Mouse (Mus musculus): ENCODE measurements around the gene Stk39.

Gene Stk39

DNA sequence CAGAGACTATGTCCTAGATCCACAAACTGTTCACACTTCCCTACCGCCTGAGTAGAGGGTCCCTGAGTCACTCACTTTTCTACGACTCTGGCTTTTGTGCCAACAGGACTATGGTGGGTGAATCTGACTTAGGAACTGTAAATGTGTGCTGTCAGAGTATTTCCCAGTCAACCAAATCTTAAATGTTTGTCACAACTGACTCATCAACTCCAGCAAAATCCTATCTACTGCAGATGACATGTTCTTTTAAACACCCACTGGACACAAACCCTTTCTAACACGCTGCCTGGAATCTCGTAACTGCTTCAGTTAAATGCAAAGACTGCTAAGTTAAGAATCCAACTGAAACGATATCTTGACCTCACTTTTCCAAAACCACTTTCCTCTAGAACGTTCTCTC lies 135.2 kb downstream of the Stk39 start:
- DNase-seq, result no peak

DNA sequence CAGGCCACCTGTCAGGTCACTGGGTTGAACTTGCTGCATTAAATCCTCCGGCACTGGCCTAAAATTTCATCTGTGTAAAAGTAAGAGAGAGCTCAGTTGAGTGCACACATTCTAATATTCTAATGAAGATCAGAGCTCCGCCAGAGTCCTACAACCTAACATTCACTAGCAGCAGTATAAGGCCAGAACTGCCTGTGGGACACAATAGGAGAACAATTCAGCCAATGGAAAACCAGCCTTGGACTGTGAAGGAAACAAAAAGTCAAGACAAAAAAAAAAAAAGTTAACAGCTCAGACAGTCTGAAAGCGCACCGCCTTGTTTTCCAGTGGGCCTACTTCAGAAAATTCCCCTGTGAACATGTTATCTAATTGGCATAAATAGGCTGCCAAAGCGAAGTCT lies 137.1 kb downstream of the Stk39 start:
- no peak for DNase-seq

DNA sequence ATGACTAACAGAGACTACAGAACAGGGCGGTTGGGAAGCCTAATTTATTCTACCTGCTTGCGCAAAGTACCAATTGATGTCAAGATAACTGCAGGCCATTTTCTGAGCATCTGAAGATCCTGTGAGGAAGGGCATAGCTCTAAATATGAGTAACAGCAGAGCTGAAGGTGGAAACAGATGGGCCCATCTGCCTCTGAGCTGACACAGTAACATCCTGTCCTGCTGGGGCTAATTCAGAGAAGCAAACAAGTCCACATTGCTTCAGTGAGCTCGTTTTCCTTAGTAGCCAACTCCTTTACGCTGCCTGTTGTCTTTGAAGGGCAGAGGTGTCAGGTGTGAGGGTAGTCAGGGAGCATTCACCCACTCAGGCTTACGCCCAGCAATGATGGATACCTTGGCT lies 146.8 kb downstream of the Stk39 start:
- DNase-seq, result peak; percentile 34 to 47

DNA sequence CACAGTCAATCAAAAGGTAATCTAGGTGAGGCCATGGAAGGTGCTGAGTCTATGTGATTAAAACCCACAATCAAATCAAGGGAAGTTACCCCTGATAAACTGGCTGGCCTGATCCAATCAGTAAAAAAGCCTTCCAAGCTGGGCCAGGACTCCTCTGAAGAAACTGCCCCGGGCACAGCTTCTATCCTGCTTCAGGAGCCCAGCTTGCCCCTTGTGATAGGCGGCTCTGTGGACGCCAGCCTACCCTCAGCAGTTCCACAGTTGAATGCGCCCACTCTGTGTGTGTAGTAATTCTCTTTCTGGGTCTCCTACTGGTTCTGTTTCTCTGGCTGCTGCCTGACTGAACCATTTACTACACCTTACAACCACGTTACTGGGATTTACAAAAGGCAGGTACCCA lies 150.8 kb downstream of the Stk39 start:
- DNase-seq, result no peak

DNA sequence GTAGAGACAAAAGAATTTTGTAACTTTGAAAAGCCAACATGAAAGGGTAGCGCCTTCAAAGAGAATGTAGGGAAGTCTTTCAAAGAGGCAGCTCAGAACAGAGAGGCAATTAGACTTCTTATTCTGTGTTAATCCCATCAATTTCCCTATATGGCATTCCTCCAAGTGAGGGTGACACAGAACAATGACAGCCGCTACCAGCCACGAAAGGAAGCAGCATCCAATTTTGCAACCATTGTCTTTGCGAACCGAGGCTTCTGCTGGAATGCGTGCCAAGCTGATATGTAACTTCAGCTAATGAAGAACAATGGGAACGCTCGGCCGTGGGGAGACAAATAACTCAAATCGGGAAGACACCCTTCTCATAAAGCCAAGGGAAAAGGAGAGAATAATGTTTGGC lies 151.4 kb downstream of the Stk39 start:
- DNase-seq, result peak; percentile 22 to 36

DNA sequence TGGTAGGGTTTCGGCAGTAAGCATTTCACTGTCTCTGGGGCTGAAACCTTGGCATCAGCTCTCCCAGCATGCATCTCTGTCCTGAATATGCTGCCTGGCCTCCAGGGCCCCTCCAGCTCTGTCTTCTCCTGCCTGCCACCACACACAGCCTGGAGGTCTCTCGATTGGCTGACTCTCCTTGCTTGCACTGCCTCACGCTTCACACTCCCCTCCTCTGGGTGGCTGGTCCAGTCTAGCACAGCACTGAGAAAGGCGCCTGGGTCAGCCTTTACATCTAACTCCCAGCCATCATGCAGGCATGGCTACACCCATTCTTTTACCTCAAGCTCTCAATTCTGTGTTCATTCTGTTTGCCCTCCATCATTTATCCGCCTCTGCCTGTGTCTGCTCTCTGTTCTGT lies 153.6 kb downstream of the Stk39 start:
- DNase-seq, result no peak

DNA sequence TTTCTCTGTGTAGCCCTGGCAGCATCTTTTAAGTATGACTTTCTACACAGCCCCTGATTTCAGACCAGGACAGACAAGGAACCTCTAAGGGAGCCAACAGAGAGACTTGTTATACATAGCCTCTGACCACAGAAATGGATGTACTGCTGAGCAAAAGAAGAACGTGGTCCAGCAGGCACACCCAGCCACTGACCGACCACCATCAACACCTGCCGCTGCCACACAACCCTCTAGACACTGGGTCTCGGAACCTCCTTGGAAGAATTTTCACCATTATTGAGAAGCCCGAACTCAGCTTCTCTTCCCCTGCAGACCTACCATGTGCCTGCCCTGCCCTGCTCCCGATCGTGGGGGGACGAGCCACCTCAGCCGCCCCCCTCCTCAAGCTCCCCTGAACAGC lies 154.2 kb downstream of the Stk39 start:
- no peak for DNase-seq

DNA sequence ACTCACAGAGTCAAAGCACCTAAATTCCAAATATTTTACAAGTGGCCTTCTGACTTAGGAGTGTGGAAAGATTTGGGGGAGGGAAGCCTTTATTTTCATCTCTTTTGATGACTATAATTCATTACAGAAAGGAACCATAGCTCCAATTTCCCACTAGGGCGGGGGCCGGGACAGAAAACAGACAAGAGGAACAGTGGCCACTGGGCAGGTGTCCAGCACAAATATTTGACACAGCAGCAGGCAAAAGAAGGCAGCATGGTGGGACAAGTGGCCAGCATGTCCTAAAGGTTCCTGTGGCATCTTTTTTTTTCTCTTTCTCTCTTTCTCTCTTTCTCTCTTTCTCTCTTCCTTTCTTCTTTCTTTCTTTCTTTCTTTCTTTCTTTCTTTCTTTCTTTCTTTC lies 154.6 kb downstream of the Stk39 start:
- DNase-seq, result peak in 1 of 2 experiments; percentile 40

DNA sequence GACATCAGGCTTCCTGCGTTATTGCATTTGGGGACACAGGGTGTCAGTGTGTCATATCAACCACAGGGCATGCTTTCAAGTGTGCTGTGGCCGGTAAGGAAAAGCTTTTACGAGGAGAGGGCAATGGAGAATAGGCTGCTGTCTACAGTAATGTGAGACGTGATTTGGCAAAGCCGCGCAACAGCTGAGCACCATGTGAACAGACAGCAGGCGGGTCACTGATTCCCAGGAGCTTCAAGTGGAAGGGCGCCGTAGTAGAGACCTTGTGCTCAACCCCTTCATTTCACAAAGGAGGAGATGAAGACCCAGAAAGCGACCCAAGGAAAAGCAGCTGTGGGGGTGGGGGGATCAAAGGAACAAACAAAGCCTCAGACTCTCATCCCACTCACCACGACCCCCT lies 156.8 kb downstream of the Stk39 start:
- DNase-seq, result no peak

DNA sequence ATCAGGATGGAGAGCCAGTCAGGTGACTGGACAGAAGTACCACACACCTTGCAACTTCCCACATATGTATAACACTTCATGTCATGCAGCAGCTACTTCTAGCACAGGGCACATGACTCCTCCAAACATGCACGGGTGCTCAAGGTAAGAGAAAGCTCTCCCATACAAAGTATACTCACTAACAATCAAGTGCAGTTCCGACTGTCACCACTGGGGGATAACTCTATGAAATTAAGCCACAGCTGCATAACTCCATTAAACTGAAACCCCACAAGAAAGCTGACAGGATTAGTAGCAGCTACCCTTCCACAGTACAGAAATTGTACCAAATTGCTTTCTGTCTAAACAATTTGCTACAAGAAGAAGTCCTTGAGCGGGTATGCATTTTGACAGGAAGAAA lies 161.9 kb downstream of the Stk39 start:
- peak in 1 of 2 experiments; percentile 33 for DNase-seq

DNA sequence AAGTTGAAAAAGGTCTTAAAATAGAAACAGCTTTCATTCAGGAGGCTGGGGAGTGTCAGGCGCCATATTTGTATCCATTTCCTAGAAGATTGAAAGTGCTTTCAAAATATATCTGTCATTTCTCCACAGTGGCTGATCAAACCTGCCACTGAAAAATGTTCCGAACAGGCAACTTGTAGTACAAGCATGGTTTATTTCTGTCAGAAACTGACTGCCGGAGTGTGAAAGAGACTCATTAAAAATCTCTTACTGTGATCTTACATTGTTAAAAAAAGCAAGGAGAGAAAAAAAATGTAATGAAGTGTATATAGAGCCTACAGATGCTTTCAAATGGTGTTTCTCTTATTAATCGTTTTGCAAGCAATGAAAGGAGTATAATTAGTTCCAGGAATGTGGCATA lies 165.5 kb downstream of the Stk39 start:
- DNase-seq, result no peak

DNA sequence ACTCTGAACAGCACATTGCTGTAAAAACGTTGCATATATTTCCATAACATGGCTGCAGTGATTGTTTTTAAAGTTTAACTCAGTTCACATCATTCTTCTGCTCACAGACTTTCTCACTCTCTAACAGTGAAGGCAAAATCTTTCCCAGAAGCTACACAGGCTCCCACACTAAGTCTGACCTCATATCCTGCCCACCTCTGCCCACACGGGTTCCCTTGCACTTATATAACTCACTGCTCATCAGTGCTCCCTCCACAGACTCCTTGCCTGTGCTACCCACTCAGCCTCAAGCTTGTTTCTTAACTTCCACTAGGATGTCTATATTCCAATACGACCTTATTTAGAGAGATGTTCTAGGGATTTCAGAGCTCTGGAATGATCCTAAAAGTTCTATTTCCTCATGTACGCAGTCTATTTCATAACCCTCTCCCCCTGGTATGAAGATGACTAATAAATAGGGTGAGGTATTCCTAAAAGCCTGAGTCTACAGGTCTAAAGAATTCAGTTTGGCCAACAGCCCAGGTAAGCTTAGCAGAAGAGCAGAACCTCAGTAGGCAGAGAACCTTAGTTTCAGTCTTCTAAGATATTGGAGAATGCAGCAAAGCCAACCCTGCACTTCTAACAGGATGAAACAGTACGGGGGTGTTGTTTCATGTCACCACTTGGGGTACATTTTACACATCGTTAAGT lies 167.2 kb downstream of the Stk39 start:
- no peak for DNase-seq

DNA sequence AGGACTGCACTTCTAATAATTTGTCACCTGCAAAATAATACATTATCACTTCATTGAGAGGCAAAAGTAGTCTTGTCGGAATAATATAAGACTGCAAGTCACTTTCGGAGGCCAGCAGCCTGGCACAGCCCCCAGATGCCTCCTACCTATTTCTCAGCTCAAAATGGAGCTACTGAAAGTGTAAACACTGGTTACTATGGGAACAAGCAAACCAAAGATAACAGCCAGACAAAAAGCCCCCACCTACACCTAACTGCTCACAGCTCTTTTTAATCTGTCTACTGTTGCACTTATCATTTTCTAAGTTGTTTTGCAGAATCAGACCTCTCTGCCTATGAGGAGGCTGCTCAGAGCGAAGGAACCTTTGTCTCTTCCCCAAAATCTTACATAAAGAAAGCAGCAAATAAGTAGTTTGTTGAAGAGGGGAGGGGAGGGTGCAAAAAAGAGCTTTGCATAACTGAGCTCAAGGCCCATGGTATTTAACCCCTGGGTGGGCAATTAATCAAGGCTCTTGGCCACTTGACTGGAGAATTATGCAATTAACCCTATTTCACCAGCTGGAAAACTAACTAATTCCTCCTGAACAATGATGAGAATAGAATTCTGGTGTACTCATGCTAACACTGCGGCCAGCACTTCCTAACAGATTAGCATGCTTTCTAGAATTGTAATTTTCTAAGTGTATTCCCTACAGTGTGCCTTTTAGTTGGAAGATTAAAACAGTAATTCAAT lies 170.1 kb downstream of the Stk39 start:
- no peak for DNase-seq

DNA sequence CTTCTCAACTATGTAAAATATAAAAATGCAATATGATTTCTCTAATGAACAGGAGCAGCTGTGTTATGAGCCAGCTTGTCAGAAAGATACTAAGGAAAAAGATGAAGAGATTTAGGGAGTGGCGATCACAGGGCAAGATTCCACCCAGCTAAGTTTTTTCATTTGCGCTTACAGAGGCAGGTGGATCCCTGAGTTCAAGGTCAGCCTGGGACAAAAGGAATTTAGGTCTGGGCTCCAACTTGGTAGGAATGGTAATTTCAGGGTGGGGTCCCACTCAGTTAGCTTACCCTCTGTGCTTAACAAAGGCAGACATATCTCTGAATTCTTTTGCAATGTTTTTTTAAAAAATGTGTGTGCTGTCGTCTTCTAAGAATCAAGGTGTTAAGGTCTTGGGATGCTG lies 173.7 kb downstream of the Stk39 start:
- DNase-seq, result no peak

DNA sequence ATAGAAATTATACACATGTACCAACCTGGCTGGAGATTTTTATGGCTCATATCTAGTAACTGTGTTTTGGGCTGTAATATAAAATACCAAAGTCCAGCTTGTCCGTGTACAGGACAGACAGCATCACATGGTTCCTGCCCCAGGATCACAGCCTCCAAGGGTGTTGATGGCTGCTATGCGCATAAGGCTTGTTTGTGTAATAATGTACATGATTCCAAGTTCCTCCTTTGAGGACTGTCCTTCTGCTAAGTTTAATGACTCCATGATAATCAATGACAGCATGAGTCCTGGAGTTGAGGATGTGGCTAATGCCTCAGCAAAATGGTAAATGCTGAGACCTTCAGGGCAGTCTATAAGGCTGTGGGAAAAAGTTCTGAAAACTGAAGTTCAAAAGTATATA lies 174.1 kb downstream of the Stk39 start:
- no peak for DNase-seq

DNA sequence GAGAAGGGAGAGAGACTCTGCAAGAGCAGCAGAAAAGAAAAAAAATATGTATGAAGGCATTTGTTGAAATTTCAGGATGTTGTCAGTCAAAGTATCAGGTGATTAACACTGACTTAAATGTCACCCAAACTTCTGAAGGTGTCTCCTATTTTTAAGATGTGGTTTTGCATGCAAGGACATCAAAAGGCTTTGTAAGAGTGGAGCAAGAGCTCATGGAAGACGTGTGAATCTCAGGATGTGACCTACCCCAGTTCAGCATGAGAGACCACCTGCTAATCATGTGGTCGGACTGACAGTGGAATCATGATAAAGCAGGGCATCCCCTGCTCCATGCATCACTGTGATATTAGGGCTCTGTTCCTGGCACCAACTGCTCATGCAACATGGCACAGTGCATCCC lies 175.3 kb downstream of the Stk39 start:
- no peak for DNase-seq

DNA sequence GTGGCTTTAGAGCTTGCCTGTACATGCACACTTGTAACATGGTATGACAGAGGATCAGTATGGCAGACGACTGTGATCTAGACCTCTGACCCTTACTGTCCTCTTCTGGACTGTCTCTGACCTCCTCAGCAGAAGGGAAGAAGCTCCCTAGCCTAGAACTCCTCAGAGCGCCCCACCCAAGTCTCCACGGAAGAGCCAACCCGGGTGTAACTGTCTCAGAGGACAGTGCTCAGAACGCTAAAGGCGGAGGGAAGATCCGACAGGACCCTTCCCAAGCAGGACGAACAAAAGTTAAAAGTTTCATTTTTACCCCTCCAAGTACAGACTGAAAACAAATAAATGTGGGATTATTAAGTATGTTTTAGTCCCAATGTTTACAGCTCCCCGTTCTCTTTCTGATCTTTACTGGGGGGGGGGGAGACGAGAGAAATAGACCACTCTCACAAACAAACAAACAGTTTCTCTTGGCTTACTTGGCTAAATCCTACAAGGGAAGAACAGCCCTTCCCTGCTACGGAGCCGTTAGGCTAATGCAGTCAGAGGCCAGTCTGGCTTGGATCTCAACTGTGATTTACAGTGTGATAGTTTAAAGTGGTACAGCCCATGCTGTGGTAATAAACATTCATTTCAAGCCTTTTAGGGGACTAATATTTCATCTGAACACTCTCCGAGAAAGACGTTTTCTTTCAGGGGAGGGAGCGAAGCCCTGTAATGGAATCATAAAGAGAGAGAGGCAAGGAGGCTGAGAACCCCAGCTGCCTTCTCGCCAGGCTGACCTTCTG lies 179.3 kb downstream of the Stk39 start:
- DNase-seq, result no peak

DNA sequence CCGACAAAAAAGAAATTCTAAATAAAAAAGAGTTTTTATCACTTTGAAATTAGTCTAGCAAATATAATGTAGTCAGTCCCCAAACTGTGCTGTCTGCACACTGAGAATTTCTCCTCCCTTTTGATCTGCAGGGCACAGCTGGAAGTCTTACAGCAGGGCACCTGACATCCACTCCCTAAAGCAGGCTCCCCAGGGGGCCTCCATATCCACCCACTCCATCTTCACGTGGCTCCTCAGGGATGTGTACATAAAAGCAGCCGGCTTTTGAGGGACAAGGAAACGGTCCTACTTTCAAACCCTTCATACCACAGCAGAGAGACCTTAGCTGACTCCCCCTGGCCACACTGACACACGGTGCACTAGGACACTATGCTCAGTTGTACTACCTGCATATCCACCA lies 180.2 kb downstream of the Stk39 start:
- no peak for DNase-seq

DNA sequence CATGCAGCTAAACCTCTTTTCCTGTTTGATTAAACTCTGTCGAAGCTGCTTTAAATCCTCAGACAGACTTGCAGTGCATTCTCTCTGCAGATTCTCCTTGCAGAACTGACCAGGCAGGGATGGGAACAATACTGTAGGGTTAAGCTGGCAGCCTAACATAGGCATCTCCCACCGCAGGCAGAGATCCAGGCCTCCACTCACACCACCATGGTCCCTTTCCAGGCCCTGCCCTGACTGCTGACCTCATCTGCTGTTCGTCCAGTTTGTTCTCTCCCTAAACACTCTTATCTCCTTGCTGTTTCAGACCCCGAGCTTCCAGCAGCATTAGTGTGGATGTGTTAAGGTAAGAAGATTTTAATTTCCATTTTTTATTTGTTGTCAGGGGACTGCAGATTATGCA lies 182.1 kb downstream of the Stk39 start:
- DNase-seq, result no peak

DNA sequence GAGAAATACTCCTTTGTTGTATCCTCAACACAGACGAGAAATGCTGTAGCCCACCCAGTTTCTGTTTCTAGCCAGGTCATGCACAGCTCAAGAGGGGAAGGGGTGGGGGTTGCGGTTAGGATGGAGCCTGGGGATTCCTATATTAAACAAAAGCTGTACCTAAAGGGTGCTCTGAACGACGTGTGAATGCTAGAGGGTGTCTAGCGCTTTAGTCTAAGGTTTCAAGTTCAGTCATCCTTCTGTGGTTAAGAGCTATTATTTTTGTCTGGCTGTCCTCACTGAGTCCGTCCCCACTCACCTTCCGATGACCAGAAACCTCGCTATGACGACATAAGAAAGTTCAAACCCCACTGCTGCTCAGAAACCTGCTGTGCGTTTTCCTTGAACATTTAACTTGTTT lies 182.9 kb downstream of the Stk39 start:
- no peak for DNase-seq

DNA sequence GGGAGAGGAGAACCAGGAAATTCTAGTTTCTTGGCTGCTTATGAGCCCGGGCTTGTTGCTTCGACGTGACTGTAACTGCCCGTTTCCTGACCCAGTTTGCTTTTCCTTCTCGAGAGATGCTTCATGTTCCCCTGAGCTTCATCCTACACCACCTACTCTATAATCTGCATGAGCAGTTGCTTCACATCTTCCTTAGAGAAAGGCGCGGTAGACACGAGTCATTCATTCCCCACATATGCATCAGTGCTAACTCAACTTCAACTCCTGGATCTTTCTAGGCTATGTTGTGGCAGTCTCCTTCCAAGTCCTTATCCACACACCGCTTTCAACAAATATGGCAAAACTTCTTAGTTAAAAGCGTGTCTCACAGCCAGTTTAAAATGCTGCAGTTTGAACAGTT lies 184.0 kb downstream of the Stk39 start:
- DNase-seq, result no peak

DNA sequence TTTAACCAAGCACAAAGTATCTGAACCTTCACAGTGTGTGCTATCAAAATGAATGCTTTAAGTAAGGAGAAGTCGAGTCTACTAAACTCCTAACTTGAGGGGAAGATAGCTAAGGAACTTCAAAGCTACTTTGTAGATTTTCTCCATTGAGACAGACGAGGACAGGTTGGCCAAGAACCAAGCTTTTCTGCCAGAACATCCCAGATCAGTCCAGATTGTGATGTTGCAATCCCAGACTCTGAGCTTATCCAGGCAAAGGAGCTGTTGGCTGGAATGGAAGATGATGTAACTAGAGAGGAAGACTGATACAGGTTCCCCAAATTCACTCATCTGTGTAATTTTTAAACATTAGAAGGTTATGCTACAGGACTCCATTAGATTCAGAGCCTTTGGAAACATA lies 187.7 kb downstream of the Stk39 start:
- DNase-seq, result no peak

DNA sequence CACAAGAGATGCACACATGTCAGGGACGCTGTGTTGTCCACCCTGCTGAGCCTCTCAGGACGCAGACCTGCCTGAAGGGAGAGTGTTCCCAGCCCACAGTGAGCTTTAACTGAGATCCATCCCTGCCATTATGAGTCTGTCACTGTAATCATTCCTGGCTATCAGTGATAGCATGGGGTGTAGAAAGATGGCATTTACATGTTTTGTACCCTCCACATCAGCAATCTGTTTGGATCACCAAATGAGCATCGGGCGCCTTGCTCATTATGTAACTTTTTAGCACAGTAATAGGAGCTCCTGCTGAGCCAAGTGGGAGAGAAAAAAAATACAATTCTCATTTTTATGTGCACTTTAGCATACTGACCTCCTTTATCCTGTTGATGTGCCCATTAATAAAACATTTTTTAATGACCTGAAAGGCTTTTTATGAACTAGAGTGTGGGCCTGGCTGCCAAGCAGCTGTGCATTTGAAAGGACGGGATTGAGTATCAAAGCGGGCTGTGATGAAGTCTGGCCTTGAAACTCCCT lies 189.0 kb downstream of the Stk39 start:
- no peak for DNase-seq

DNA sequence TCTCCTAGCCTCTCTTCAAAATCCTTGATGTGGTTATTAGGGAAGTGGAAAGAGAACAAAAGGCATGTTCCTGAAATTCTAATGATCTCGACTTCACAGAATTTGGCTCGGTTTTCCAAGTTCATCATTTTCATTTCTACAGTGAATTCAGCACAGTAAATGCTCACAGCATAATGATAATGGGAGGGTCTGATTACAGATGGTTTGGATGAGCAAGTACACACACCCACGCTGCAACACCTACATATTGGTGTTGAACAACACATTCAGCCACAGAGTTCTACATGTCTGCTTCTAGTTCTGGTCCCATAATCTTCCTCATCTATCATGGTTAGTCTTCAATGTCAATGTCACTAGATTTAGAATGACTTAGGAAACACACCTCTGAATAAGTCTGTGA lies 190.5 kb downstream of the Stk39 start:
- no peak for DNase-seq
